Mouse (Mus musculus) layer of hippocampus, adult 18-20 months (tissue): ENCODE measurements at regions not wholly inside any gene's neighbourhood (a gene's known extent, or its start where the extent isn't known, plus 50 kb on each side); places are given as distances from the start of the nearest gene placed in this dataset.

ENCODE experiments used
- DNase-seq, 2 experiments: peaks; one replicate each; pipeline ENCODE4 v3.0.0; 2022; ENCODE audit warnings: low spot score in 2 of 2

- DNase-seq = no peak
Observed at GRCm38 (mm10) chr13:83730155-83730712, 226.4 kb downstream of the Mef2c start.

GRCm38 (mm10) chr13:83730713-83731480, 227.1 kb downstream of the Mef2c start:
- peak; percentile 82 to 87 for DNase-seq

GRCm38 (mm10) chr13:83731481-83732006, 227.7 kb downstream of the Mef2c start:
- DNase-seq = no peak

- peak; percentile 60 to 83 for DNase-seq
Observed at GRCm38 (mm10) chr13:83732283-83733121, 228.7 kb downstream of the Mef2c start.

- peak in 1 of 2 experiments; percentile 51 for DNase-seq
Observed at GRCm38 (mm10) chr13:83733231-83733990, 229.6 kb downstream of the Mef2c start.

GRCm38 (mm10) chr13:83733991-83734610, 230.3 kb downstream of the Mef2c start:
- peak in 1 of 2 experiments; percentile 28 for DNase-seq

GRCm38 (mm10) chr13:83734656-83735055, 230.8 kb downstream of the Mef2c start:
- no peak for DNase-seq

- peak in 1 of 2 experiments; percentile 2 for DNase-seq
Observed at GRCm38 (mm10) chr13:83735101-83735500, 231.3 kb downstream of the Mef2c start.

GRCm38 (mm10) chr13:83735631-83736475, 232.0 kb downstream of the Mef2c start:
- peak in 1 of 2 experiments; percentile 49 for DNase-seq

- peak in 1 of 2 experiments; percentile 53 for DNase-seq
Observed at GRCm38 (mm10) chr13:83737031-83737825, 233.4 kb downstream of the Mef2c start.

GRCm38 (mm10) chr13:83737826-83738527, 234.1 kb downstream of the Mef2c start:
- peak in 1 of 2 experiments; percentile 49 for DNase-seq

- DNase-seq = peak in 1 of 2 experiments; percentile 64
Observed at GRCm38 (mm10) chr13:83738528-83738981, 234.7 kb downstream of the Mef2c start.

GRCm38 (mm10) chr13:83739131-83739530, 235.3 kb downstream of the Mef2c start:
- no peak for DNase-seq

- DNase-seq = peak; percentile 90 to 97
Observed at GRCm38 (mm10) chr13:83739541-83740061, 235.8 kb downstream of the Mef2c start.

- no peak for DNase-seq
Observed at GRCm38 (mm10) chr13:83740101-83740500, 236.3 kb downstream of the Mef2c start.

- DNase-seq = no peak
Observed at GRCm38 (mm10) chr13:83740771-83741170, 236.9 kb downstream of the Mef2c start.

GRCm38 (mm10) chr13:83741591-83742021, 237.8 kb downstream of the Mef2c start:
- DNase-seq = peak in 1 of 2 experiments; percentile 57
